Mouse (Mus musculus) adrenal gland, postnatal 36 days (tissue): ENCODE data around the gene Synpo2. TPM values are rescaled to one million over a fixed set of nuclear protein-coding genes. Genes with fewer than 3 reads are reported as not detected.

ENCODE experiments used
- DNase-seq, 2 experiments: peaks; one replicate each; pipeline ENCODE4 v3.0.0; 2021; ENCODE audit warnings: mixed read lengths in 1 of 2
- long read RNA-seq, 2 experiments: library from polyadenylated mRNA; stranded (forward); transcript quantifications; one replicate each; pipeline ENCODE4 v2.0.0; 2021; ENCODE audit warnings: borderline sequencing depth in 2 of 2
- total RNA-seq, 2 experiments: library from RNA; stranded (reverse); gene quantifications; 2 replicates each; pipeline ENCODE4 v1.2.3; 2021

The Synpo2 gene
- total RNA-seq: 10 to 100 TPM in 1 of 2 experiments, 1 to 10 TPM in 1; 6.3 to 11.5 TPM
- long read RNA-seq, experiment 1, partial matches to known transcripts: 0 of 3 reads
- long read RNA-seq, experiment 1, other reads (novel, unspliced or antisense): 3 of 3 reads
- long read RNA-seq, experiment 2, partial matches to known transcripts: 0 of 2 reads
- long read RNA-seq, experiment 2, other reads (novel, unspliced or antisense): 2 of 2 reads

GRCm38 (mm10) chr3:123235921-123236320 lies at the start of gene Synpo2:
TSS of gene Synpo2 (minus strand) at chr3:123236149.
- peak; percentile 83 to 89 for DNase-seq

GRCm38 (mm10) chr3:123285649-123286048 lies 49.7 kb upstream of the Synpo2 start:
- DNase-seq: no peak

GRCm38 (mm10) chr3:123284284-123284683 lies 48.3 kb upstream of the Synpo2 start:
- no peak for DNase-seq

DNA sequence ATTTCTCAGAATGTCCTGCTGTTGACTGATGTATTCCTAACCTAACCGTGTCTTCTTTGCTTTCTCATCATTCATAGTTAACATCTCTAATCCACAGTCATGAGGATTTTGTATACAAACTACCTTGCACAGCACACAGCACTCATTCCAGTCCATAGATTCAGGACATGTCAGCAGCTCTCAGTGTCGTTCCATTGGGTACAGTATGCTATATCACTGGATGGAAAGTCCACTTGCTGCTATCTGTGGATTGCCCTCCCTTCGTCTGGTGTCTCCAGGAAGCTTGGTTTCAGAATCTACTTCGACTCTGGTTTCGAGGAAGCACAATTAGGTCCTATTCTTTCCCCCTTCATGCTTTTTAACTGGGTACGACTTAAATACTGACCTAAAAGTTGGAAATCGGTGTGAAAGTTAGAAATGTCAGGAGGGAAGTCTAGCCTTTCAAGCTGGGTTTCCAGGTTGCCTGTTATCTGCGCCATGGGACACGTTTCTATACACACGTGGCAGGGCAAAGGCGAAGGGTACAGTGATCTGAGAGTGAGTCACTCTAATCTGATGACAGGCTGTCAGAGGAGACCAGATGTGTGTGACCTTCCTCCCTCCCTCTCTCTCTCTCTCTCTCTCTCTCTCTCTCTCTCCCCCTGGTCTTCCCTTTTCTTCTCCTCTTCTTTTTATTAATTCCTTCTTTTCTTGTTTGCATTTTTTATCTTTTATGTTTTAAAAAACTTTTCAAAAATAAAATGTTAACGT lies 47.1 kb upstream of the Synpo2 start:
- DNase-seq: peak; percentile 57 to 78

DNA sequence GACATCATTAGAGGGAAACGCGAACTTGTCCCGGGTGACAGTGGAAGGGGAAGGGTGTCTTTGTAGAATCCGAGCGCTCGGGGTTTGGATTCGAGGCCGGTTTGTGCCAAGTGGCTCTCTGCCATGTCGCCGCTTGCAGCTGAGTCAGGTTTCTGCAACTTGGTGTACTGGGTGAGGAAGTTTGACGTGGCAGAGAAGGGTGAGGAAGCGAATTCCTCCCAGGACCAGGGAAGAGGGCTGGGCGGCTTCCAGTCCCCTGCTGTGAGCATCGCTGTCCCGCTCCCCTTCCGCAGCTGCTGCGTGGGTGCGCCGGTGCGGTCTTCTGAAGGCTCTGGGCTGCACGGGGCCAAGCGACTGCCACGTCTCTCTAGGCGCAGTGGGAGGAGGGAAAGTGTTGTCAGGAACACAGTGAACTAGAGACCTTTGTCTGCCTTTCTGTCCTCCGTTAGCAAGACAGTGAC lies 31.8 kb upstream of the Synpo2 start:
- peak; percentile 81 to 85 for DNase-seq

DNA sequence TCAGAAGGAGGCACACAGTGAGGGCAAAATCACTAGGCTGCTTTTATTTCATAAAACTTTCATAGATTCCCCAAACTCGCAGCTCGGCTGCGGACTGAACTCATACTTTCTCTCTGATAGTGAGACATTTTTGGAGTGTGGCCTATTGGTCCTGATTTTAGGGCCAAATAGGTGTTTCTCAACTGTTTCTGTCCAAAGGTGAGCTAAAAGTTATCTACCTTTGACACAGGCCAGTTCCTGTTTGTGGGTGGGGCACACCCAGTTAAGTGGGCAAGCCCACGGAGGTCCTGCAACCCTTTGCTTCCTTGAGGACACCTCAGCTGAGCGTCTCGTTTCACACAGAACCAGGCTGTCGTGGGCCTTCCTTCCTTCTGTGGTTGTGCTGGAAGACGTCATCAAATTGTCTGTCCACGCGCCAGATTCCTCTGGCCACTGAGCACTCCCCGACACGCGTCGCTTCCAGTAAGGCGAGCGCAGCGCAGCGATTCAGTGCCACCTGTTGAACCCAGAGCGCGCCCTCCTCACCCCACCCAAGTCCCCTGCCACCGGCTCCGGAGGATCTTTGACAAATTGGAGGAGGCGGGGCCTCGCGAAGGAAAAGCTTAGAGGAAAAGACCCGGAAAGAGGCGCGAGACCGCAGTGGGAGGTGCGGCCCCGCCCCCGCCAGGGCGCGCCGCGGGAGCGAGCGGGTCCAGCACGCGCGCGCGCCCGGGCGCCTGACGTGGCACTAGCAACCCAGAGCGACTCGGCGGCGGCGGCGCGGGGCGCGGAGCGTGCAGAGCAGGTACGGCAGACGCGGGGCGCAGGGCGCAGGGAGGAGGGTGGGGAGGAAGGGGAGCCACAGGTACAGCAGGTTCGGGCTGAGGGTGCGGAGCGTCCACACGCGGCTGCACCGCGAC lies 31.1 kb upstream of the Synpo2 start, which contains the start of gene Sec24d:
Sec24d (plus strand) TSS at position 703 of the 899 bp plus-strand sequence.
- DNase-seq: peak; percentile 89 to 92

DNA sequence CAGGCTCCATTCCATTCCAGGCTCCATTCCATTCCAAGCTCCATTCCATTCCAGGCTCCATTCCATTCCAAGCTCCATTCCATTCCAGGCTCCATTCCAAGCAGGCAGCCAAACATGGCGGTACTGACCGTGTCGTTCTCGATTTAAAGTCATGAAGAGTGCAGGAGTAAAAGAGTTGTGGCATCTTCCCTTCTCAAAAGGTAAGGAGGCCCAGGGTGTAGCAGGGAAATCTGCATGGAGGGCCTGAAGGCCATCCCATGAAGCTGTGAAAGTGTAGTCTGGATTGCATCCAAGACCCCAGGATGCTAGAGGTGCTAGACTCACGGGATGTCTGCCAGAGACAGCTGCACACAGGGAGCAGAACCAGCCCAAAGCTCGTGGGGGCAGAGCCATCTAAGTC lies 28.8 kb upstream of the Synpo2 start:
- DNase-seq: no peak

- no peak for DNase-seq
Observed at GRCm38 (mm10) chr3:123258709-123259108, 22.8 kb upstream of the Synpo2 start.

GRCm38 (mm10) chr3:123256181-123257101 lies 20.5 kb upstream of the Synpo2 start:
- no peak for DNase-seq

DNA sequence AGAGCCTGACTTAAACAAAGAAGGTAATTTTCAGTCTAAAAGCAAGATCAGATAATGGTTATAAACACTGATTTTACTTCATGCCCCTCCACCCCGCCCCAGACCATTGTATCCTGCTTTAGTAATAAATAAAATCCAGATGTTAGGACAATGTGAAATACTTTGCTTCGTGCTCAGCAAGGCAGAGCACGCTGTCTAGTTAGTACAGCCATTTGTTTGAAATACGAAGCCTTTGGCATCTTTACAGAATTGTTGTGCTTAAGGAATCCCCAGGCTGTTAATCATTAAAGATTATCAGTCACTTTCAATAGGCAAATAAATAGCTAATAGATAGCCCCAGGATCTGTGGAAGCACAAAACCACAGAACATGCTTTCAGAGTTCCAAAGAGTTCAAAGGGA lies 9.7 kb upstream of the Synpo2 start:
- DNase-seq: no peak

DNA sequence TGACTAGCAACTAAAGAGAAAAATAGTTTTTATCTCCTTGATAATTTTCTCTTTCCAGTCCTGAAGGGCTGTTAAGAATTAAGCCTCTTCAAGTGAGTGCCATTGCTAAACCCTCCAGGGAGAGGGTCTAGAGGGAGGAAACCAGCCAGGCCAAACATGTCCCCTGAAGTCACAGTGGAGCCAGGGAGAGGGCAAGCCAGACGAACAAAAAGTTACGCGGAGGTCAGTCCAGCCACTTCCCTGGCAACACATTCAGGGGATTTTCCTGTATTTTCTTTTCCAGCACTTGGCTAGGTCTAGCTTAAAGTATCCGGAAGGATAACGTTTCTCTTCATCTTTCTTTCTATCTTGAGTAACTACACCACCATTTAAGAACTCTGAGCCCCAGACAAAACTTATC lies 8.4 kb upstream of the Synpo2 start:
- no peak for DNase-seq

GRCm38 (mm10) chr3:123237446-123237845 lies 1.5 kb upstream of the Synpo2 start:
- no peak for DNase-seq

- DNase-seq: no peak
Observed at GRCm38 (mm10) chr3:123237039-123237438, 1.1 kb upstream of the Synpo2 start.

GRCm38 (mm10) chr3:123235495-123235894 lies 454 bp downstream of the Synpo2 start:
- no peak for DNase-seq

- peak; percentile 39 to 55 for DNase-seq
Observed at GRCm38 (mm10) chr3:123234191-123234836, 1.6 kb downstream of the Synpo2 start.

DNA sequence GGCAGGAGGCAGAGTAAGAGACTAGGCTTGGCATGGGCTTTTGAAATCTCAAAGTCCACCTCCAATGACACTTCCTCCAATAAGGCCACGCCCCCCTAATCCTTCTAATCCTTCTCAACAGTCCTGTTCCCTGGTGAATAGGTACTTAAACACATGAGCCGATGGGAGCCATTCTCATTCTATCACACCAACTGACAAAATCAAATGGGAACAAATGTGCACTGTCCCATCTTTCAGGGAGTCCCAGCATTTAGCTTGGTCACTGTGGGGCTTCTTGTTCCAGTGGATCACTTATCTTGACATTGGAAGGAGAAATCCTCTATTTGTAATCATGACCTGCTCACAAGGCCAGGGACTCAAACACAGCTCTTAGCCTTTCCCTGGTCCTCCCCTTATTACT lies 4.3 kb downstream of the Synpo2 start:
- no peak for DNase-seq

DNA sequence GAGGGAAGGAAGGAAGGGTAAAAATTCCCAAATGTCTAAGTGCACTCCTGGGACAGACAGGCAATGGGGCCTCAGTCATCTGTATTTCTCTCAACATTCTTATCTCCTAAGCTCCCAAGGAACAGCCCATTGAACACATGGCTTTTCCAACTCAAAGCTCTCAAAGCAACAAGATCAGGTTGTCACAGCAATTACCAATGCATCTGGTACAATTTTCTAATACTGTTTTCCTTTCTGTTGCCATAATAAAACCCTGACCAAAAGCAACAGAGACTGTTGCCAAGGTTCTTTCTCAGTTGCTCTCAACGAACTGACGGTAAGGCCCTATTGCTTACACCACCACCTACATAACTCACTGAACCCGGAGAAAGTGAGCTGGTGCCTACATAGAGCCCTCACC lies 8.7 kb downstream of the Synpo2 start:
- DNase-seq: no peak

- no peak for DNase-seq
Observed at GRCm38 (mm10) chr3:123218646-123219045, 17.3 kb downstream of the Synpo2 start.

GRCm38 (mm10) chr3:123208891-123209290 lies 27.1 kb downstream of the Synpo2 start:
- no peak for DNase-seq

DNA sequence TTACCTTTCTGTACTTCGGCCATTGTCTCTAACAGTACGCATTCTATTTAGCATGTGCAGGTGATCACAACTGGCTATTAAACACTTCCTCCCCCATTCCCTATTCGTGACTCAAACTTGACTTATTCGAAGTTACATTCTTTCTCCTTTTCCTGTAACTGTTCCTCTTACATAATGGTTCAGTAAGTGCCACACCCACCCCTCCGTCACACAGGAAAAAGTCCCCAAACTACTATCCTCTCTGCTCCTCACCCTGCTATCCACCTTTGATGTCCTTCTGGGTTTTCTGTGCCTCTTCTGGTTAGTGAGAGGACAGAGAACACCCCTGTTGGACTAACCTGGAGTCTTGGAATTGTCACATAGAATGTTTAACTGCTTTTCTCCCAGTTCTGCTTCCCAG lies 28.6 kb downstream of the Synpo2 start:
- no peak for DNase-seq

DNA sequence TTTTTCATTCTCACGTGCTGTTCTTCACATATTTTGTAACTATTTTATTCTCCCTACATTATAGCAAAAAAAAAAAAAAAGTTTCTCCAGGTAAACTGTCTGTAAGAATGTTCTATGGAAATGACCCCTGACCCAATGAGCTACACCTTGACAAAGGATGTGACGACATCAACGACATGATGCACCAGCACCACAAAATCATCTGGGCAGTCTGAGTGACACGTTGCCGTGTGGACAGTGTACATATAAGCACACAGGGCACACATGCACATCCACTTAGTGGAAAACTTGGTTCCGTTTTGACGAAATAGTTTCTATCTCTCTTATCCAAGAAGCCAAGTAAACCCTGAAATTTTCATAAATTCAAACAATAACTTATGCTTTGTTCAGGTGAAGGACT lies 30.5 kb downstream of the Synpo2 start:
- DNase-seq: no peak
